Mouse (Mus musculus) kidney, embryonic 16.5 days (tissue): Measurements from ENCODE around the gene Apoh. TPM values are rescaled to one million over a fixed set of nuclear protein-coding genes. Genes with fewer than 3 reads are reported as not detected.

Source experiments
- ATAC-seq: fragments of 200-750 bp; cut with Nextera tagmentation; 2 replicates; pipeline ENCODE4 v1.8.0; 2017; ENCODE audit warnings: moderate TSS enrichment; ENCODE audit not compliant: low FRiP score, low TSS enrichment
- H3K27ac ChIP-seq: fragments of 300-500 bp; sonication (generic); 2 replicates; pipeline ENCODE4 v1.5.1; 2014; ENCODE audit warnings: low read length
- H3K27me3 ChIP-seq: fragments of 300-500 bp; sonication (generic); 2 replicates; pipeline ENCODE4 v1.6.1; 2014; ENCODE audit warnings: low read length, control low read depth, mixed read lengths; ENCODE audit not compliant: insufficient read depth
- H3K36me3 ChIP-seq: fragments of 300-500 bp; sonication (generic); 2 replicates; pipeline ENCODE4 v1.6.1; 2014; ENCODE audit warnings: low read length, control low read depth, mixed read lengths; ENCODE audit not compliant: insufficient read depth
- H3K4me1 ChIP-seq: fragments of 300-500 bp; sonication (generic); 2 replicates; pipeline ENCODE4 v1.6.1; 2014; ENCODE audit warnings: low read length, control low read depth, mixed read lengths; ENCODE audit not compliant: insufficient read depth
- H3K4me2 ChIP-seq: fragments of 300-500 bp; sonication (generic); replicated peaks from 2 replicates; pipeline ENCODE4 v1.6.1; 2014; ENCODE audit warnings: low read depth, low read length
- H3K4me3 ChIP-seq: fragments of 300-500 bp; sonication (generic); 2 replicates; pipeline ENCODE4 v1.5.1; 2014; ENCODE audit warnings: mild to moderate bottlenecking, low read length
- H3K9ac ChIP-seq: fragments of 300-500 bp; sonication (generic); replicated peaks from 2 replicates; pipeline ENCODE4 v1.6.1; 2014; ENCODE audit warnings: low read length
- H3K9me3 ChIP-seq: fragments of 300-500 bp; sonication (generic); 2 replicates; pipeline ENCODE4 v1.6.1; 2016; ENCODE audit warnings: low read length, control low read depth
- WGBS: fragments of 180-500 bp; shearing (Covaris S2); extraction: QIAGEN DNeasy Blood & Tissue Kit; methylation state at CpG from one replicate; pipeline ENCODE4 v1.1.7; 2014; 5-methylcytosine and 5-hydroxymethylcytosine counted together
- polyA plus RNA-seq: library from polyadenylated mRNA; unstranded; fragments of >200 nt; fragmentation: Nextera tagmentation; extraction: Ambion mirVana; gene quantifications from 2 replicates; pipeline ENCODE4 v1.2.1, GENCODE M21; 2015

Gene Apoh
- polyA plus RNA-seq, 1 experiment from 2014 or later: 2.4 TPM

GRCm38 (mm10) chr11:108303787-108304186 is 39.4 kb upstream of the Apoh start:
- 90% methylated on average over 4 of the region's 4 CpGs for WGBS
- Histone ChIP-seq H3K27me3 (no peaks in the 10 kb centered on the region), H3K27ac (no peak overlapping the region), H3K9ac (no peak overlapping the region), H3K9me3 (no peaks in the 10 kb centered on the region), H3K36me3 (no peaks in the 10 kb centered on the region), H3K4me2 (no peak overlapping the region), H3K4me3 (no peak overlapping the region), H3K4me1 (peaks cover 27% of the 10 kb centered on the region)
- ATAC-seq: no peak

GRCm38 (mm10) chr11:108307258-108307657 is 35.9 kb upstream of the Apoh start:
- no peak overlapping the region for H3K4me2 ChIP-seq
- H3K9me3 ChIP-seq: no peaks in the 10 kb centered on the region
- peaks cover 11% of the 10 kb centered on the region for H3K4me1 ChIP-seq
- no peaks in the 10 kb centered on the region for H3K36me3 ChIP-seq
- no peak for ATAC-seq
- H3K27me3 ChIP-seq: no peaks in the 10 kb centered on the region
- no peak overlapping the region for H3K9ac ChIP-seq
- no peak overlapping the region for H3K4me3 ChIP-seq
- 70% methylated on average over 7 of the region's 7 CpGs for WGBS
- H3K27ac ChIP-seq: no peak overlapping the region

- no peaks in the 10 kb centered on the region for H3K9me3 ChIP-seq
- H3K4me3 ChIP-seq: no peak overlapping the region
- peaks cover 6% of the 10 kb centered on the region; the same call in 1 of the 2 replicates for H3K4me1 ChIP-seq
- no peaks in the 10 kb centered on the region for H3K27me3 ChIP-seq
- H3K4me2 ChIP-seq: no peak overlapping the region
- H3K9ac ChIP-seq: no peak overlapping the region
- no peak for ATAC-seq
- WGBS: 96% methylated on average over 5 of the region's 5 CpGs
- no peak overlapping the region for H3K27ac ChIP-seq
- H3K36me3 ChIP-seq: no peaks in the 10 kb centered on the region
These were observed 34.9 kb upstream of the Apoh start for GRCm38 (mm10) chr11:108308253-108308652.

- no peaks in the 10 kb centered on the region for H3K9me3 ChIP-seq
- H3K9ac ChIP-seq: no peak overlapping the region
- peaks cover 6% of the 10 kb centered on the region; the same call in 1 of the 2 replicates for H3K4me1 ChIP-seq
- H3K4me2 ChIP-seq: no peak overlapping the region
- H3K27ac ChIP-seq: no peak overlapping the region
- WGBS: 50% methylated on average over 5 of the region's 5 CpGs
- no peak overlapping the region for H3K4me3 ChIP-seq
- no peaks in the 10 kb centered on the region for H3K27me3 ChIP-seq
- ATAC-seq: no peak
- H3K36me3 ChIP-seq: no peaks in the 10 kb centered on the region
These were observed 33.4 kb upstream of the Apoh start for GRCm38 (mm10) chr11:108309791-108310190.

- no peak for ATAC-seq
- H3K36me3 ChIP-seq: no peaks in the 10 kb centered on the region
- no peak overlapping the region for H3K27ac ChIP-seq
- H3K9ac ChIP-seq: no peak overlapping the region
- H3K4me1 ChIP-seq: peaks cover 6% of the 10 kb centered on the region; the same call in 1 of the 2 replicates
- no peaks in the 10 kb centered on the region for H3K27me3 ChIP-seq
- H3K9me3 ChIP-seq: no peaks in the 10 kb centered on the region
- no peak overlapping the region for H3K4me2 ChIP-seq
- no peak overlapping the region for H3K4me3 ChIP-seq
- WGBS: 41% methylated on average over 2 of the region's 2 CpGs
These were observed 31.2 kb upstream of the Apoh start for GRCm38 (mm10) chr11:108311912-108312311.

GRCm38 (mm10) chr11:108312516-108312915 is 30.6 kb upstream of the Apoh start:
- Histone ChIP-seq H3K27ac (no peak overlapping the region), H3K4me1 (peaks cover 6% of the 10 kb centered on the region; the same call in 1 of the 2 replicates), H3K4me2 (no peak overlapping the region), H3K4me3 (no peak overlapping the region), H3K9ac (no peak overlapping the region), H3K27me3 (no peaks in the 10 kb centered on the region), H3K36me3 (no peaks in the 10 kb centered on the region), H3K9me3 (no peaks in the 10 kb centered on the region)
- WGBS: 71% methylated on average over 5 of the region's 5 CpGs
- no peak for ATAC-seq

GRCm38 (mm10) chr11:108315736-108316135 is 27.4 kb upstream of the Apoh start:
- Histone ChIP-seq H3K4me3 (no peak overlapping the region), H3K27ac (no peak overlapping the region), H3K4me1 (peaks cover 13% of the 10 kb centered on the region; the same call in 1 of the 2 replicates), H3K9ac (no peak overlapping the region), H3K27me3 (no peaks in the 10 kb centered on the region), H3K9me3 (no peaks in the 10 kb centered on the region), H3K4me2 (no peak overlapping the region), H3K36me3 (no peaks in the 10 kb centered on the region)
- no peak for ATAC-seq
- WGBS: 74% methylated on average over 7 of the region's 7 CpGs

GRCm38 (mm10) chr11:108317878-108318277 is 25.3 kb upstream of the Apoh start:
- H3K9ac ChIP-seq: no peak overlapping the region
- WGBS: 76% methylated on average over 6 of the region's 6 CpGs
- H3K4me2 ChIP-seq: no peak overlapping the region
- H3K9me3 ChIP-seq: no peaks in the 10 kb centered on the region
- H3K36me3 ChIP-seq: no peaks in the 10 kb centered on the region
- H3K4me1 ChIP-seq: peaks cover 21% of the 10 kb centered on the region
- H3K27me3 ChIP-seq: no peaks in the 10 kb centered on the region
- no peak overlapping the region for H3K4me3 ChIP-seq
- ATAC-seq: no peak
- H3K27ac ChIP-seq: no peak overlapping the region

GRCm38 (mm10) chr11:108319162-108319561 is 24.0 kb upstream of the Apoh start:
- H3K9ac ChIP-seq: no peak overlapping the region
- H3K27ac ChIP-seq: no peak overlapping the region
- H3K4me3 ChIP-seq: no peak overlapping the region
- no peaks in the 10 kb centered on the region for H3K36me3 ChIP-seq
- peaks cover 21% of the 10 kb centered on the region for H3K4me1 ChIP-seq
- no peaks in the 10 kb centered on the region for H3K27me3 ChIP-seq
- H3K9me3 ChIP-seq: no peaks in the 10 kb centered on the region
- H3K4me2 ChIP-seq: no peak overlapping the region
- 80% methylated on average over 11 of the region's 11 CpGs for WGBS
- no peak for ATAC-seq

- no peaks in the 10 kb centered on the region for H3K27me3 ChIP-seq
- no peaks in the 10 kb centered on the region for H3K9me3 ChIP-seq
- no peak overlapping the region for H3K9ac ChIP-seq
- peaks cover 21% of the 10 kb centered on the region for H3K4me1 ChIP-seq
- no peak for ATAC-seq
- 82% methylated on average over 7 of the region's 7 CpGs for WGBS
- no peak overlapping the region for H3K4me3 ChIP-seq
- H3K27ac ChIP-seq: no peak overlapping the region
- no peaks in the 10 kb centered on the region for H3K36me3 ChIP-seq
- H3K4me2 ChIP-seq: no peak overlapping the region
These were observed 22.6 kb upstream of the Apoh start for GRCm38 (mm10) chr11:108320561-108320960.
